Mouse (Mus musculus): ENCODE data around the gene Gzmc.
"Not testable (repeated sequence)": the region's sequence is repeated elsewhere in the genome, so short reads cannot be mapped to it uniquely, and the experiment has no call there.

The Gzmc gene

DNA sequence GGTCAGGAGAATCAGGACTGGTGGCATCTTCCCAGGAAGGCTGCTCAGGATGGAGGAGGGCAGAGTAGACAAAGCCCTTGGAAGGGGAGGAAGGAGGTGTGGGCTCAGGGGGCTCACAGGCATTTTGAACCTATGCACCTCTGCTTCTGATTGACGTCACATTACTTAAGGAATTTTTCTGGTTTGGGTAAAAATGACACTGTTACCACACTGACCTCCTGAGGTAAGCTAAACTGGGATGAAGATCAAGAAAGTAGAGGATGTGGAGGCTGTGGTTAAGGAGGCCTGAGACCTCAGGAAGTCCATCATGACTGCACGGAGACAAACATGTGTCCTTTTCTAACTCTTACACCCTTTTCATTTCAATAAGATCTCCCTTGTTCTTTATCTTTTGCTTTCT is at the start of gene Gzmc:
Gene Gzmc (minus strand): TSS at position 101 of the 400 bp plus-strand sequence.
- no peak for DNase-seq (ENCODE audit: low spot score in 2 of 2)

DNA sequence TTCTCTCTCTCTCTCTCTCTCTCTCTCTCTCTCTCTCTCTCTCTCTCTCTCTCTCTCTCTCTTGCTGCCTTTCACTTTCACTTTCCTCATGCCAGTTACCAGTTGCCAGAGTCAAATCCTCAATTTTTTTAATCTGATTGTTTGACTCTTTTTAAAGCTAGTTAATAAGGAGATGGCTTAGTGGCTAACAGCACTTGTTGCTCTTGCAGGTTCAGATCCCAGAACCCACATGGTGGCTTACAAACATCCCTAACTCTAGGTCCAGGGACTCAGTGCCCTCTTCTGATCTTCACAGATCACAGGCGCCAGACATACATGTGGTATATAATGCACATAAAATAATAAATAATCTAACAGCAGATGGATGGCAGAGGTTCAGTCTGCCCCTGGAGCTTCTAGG is 49.4 kb upstream of the Gzmc start:
- no peak for DNase-seq (ENCODE audit: low spot score in 2 of 2)

DNA sequence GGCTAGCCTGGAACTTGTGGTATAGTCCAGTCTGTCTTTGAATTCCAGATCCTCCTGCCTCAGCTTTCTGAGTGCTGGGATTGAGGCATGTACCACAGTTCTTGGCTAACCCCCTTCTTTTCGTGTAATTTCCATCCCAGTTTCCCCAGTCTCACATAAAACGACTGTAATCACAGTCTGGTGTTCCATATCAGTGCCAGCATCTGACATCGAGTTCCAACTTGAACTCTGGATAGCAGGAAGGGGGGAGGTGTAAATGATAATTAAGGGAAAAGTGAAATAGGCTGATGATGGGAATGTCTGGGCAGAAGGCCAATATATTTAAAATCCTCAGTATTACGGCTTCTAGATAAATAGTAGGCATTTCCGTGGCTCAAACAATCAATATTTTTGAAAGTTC is 46.6 kb upstream of the Gzmc start:
- DNase-seq (ENCODE audit: low spot score in 2 of 2) = no peak

DNA sequence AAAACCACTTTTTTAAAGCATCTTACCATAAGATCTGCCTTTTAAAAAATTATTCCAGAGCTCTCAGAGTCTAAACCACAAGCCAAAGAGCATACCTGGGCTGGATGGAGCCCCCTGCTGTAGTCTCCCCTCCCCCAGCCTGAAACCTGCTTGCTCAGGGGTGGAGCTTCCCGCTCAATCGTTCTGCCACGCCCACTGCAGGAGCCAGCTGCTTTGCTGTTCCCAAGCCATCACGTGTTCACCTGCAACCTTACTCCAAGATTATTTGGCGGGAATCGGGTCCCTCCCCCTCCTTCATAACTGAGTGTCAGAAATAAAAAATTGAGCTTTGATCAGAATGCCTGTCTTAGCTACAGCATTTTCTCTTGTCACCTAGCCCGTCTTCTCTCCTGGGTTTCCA is 44.2 kb upstream of the Gzmc start:
- DNase-seq (ENCODE audit: low spot score in 2 of 2) = not testable (repeated sequence)

DNA sequence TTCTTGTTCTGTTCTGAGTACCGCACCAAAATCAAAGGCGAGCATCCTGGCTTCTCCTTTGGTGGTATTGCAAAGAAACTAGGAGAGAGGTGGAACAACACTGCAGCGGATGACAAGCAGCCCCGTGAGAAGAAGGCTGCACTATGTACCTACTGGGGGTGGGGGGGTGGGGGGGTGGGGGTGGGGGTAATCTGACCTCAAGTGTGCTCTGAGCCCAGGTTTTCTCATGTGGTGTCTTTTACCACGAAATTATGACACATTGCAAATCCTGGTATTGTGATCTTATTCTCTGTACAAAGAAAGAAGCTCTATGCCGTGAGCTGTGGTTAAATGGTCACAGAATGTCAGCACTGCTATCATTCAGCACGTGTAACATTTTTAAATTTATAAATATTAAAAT is 41.6 kb upstream of the Gzmc start:
- not testable (repeated sequence) for DNase-seq (ENCODE audit: low spot score in 2 of 2)

DNA sequence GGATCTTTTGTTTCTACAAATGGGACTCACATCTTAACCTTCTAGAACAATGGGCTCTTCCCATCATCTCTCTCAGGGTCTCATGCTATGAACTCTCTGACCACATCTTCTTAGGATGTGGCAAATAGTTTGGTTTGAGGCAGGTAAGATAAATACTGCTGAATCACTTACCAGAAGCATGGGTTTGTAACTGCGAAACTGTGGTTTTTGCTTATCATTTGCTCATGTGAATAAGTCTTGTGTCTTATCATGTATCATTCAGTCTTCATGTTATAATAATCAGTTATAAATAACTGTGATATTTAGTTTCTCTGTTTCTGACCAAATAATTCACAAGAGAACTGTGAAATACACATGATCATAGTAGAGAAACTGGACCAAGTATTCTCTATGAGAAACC is 31.7 kb upstream of the Gzmc start:
- DNase-seq (ENCODE audit: low spot score in 2 of 2) = no peak

DNA sequence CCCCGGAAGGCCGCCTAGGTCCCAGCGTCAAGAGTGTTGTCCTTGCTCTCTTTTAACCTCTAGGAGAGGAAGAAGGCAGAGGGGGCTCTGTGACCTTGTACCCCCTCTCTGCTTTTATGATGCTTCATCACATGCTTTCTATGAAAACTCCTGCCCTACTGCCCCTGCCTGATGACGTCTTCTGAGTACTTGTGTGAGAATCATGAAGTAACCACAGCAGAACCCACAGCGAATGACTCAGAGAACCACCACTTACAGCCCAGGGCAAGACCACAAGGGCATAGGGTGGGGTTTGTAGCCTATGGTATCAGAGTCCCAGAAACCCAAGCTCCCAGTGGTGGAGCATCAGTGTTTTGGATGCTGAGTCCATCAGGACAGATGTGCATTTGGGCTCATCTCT is 27.7 kb upstream of the Gzmc start, which contains the start of gene Gzmb:
Gene Gzmb (minus strand): TSS at position 108 of the 400 bp plus-strand sequence.
- DNase-seq (ENCODE audit: low spot score in 2 of 2) = no peak

DNA sequence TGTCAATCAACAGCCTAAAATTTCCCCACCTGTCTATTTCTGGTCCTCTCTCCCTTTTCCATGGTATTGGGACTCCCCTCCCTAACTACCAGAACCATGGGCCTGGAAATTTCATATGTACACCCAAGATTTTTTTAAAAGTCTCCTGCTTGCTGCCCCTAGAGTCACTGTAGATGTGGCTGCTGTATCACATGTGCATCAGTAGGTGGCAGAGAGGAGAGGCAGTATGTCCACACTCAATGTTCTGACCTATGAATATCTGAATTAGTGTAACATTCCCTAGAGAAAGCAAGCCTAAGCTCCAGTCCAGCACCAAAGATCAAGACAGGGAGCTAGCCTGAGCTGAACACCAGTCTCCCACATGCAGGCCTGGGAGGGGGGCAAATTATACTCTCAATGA is 6.0 kb upstream of the Gzmc start:
- no peak for DNase-seq (ENCODE audit: low spot score in 2 of 2)

DNA sequence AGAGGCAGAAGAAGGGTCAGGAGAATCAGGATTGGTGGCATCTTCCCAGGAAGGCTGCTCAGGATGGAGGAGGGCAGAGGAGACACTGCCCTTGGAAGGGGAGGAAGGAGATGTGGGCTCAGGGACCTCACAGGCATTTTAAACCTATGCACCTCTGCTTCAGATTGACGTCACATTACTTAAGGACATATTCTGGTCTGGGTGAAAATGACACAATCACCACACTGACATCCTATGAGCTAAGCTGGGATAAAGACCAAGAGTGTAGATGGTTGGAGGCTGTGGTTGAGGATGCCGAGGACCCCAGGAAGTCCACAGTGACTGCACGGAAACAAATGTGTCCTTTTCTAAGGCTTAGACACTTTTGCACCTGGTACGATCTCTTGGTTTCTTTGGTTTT is 23.1 kb downstream of the Gzmc start, which contains the start of gene Gzmf:
Gene Gzmf (minus strand): TSS at position 101 of the 400 bp plus-strand sequence.
- no peak for DNase-seq (ENCODE audit: low spot score in 2 of 2)

DNA sequence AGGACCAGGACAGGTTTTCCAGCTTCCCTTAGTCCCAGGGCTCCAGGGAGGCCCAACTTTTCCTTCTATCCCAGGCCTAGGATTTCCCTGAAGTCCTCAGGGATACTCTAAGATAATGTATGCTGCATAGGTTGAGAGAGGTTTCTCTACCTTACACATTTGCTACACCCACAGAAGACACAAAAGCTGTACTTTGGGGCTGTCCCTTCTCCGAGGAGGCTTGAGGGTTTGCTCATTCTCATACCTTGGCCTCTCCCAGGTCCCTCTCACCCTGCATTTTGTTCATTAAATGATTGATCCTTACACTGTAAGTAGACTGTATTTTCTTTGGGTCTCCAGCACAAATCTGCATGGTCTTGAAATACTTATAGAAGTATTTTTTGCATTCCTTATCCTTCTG is 28.8 kb downstream of the Gzmc start:
- no peak for DNase-seq (ENCODE audit: low spot score in 2 of 2)

DNA sequence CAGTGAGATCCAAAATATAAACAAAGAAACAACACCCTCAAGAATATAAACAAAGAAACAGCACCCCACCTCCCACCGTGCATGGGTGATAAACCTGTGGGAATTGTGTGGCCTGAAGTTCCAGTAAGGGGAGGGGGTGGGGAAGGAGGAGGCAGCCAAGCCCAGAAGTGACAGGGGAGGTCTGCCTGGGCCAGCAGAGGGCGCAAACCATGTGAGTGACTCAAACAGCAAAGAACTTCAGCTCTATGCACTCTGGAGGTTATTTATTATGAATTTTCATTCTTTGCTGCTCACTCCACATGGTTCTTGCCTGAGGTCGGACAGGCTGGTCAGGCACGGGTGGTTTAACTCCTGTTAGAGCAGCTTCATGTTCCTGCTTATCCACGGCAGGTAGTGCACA is 29.4 kb downstream of the Gzmc start:
- DNase-seq (ENCODE audit: low spot score in 2 of 2) = not testable (repeated sequence)

DNA sequence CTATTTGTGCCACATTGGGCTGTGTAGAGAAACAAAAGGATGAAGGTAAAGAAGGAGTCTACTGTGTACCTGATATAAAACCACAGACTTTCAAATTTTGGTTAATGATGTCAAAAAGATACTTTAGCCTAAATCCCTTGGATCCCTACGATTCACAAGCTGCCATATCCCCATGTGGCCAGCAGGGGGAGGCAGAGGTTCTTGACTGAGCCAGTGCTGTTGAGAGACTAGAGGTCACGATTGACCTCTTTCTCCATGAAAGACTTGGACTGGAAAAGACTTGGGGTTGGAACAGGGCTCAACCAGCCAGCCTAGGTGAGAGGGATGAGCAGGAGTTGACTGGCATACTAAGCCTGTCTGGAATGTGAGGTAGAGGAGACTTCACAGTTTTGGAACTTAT is 30.5 kb downstream of the Gzmc start:
- peak in 1 of 2 experiments; percentile 54 for DNase-seq (ENCODE audit: low spot score in 2 of 2)

DNA sequence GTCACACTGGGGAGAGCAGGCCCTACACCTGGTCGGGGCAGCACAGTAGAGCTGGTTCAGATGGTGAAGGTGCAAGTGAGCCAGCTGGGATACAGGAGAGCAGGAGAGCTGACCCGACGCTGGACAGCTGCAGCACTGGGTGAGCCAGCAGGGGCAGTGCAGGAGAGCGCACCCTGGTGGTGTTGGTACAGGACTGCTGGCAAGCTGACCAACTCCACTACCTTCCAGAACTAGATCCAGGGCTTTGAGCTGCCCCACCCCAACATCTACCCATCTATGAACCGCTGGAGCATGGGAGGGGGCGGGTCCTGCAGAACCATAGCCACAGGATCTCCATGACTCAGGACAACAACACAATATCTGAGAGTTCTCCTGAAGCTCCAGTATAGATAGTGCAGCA is 47.5 kb downstream of the Gzmc start:
- DNase-seq (ENCODE audit: low spot score in 2 of 2) = no peak

DNA sequence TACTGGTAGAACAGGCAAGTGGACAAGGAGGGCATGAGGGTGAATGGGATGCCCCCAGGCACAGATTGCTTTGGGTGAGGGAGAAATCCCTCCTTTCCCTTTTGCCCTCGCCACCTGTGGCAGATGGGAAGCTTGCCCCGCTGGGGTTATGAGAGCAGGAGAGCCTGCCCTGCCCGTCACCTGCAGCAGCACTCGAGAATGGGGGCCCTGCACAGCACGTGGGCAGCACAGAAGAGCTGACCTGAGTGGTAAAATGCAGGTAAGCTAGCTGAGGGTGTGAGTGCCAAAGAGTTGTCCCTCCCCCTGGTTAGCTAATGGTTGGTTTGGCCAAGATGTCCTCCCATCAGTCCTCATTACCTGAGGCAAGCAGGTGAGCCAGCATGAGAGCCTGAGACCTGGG is 47.9 kb downstream of the Gzmc start:
- no peak for DNase-seq (ENCODE audit: low spot score in 2 of 2)
